Mouse (Mus musculus): Measurements from ENCODE around the gene Cacng4. TPM values are rescaled to one million over a fixed set of nuclear protein-coding genes. Genes with fewer than 3 reads are reported as not detected.

The Cacng4 gene
- polyA plus RNA-seq, 1 experiment from 2014 or later, result 1.3 TPM

DNA sequence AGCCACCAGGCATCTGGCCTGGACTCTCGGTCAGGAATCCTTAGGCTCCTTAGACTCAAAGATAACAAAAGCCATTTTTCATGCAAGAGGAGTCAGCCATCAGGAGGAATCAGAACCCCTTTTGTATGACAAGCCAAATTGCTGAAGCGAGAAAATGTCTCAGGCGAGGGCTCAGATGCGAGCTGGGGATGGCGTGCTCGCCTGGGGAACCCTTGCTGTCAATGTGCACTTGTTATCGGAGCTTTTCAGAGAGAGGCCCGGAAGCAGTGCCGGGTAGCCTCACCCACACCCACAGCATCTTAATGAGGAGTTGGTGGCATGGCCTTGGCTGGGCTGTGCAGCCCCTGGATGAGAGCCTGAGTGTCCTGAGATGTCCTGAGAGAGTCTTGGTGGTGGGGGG, 15.5 kb downstream of the Cacng4 start:
- 85% methylated on average over 9 of the region's 9 CpGs for WGBS
- Histone ChIP-seq H3K4me1 (replicated peaks; ENCODE audit: insufficient read depth, low read length) (no peaks in the 10 kb centered on the region), H3K36me3 (ENCODE audit: insufficient read depth, low read length) (no peaks in the 10 kb centered on the region), H3K9ac (ENCODE audit: low read depth, low read length) (no peak overlapping the region), H3K27ac (no peak overlapping the region), H3K4me2 (ENCODE audit: low read length) (no peak overlapping the region), H3K4me3 (replicated peaks; ENCODE audit: low read depth, low read length) (no peak overlapping the region), H3K9me3 (replicated peaks; ENCODE audit: low read length) (no peaks in the 10 kb centered on the region), H3K27me3 (ENCODE audit: insufficient read depth, low read length) (no peaks in the 10 kb centered on the region)
- TF ChIP-seq CTCF (IDR thresholded peaks at IDR 0.05; ENCODE audit: low read depth), result no peak
- DNase-seq (ENCODE audit: low spot score) (no peak), ATAC-seq (replicated peaks; ENCODE audit: low FRiP score, low read depth) (no peak)

DNA sequence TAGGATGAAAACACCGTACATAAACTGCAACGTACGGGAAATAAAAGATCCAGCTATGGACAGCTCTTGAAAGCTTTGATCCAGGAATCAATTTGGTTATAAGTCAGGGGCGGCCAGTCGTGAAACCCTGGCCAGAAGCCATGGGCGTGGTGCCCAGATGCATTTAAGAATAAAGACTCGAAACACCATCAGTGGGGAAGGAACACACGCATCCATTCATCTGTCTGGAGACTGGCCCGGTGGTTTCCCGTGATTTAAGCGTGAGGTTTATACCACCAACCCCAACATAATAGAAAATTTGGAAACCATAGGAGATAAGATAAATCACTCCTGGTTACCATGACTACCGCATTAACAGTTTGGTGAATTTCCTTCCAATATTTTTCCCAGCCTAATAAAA, 16.9 kb downstream of the Cacng4 start:
- no peak overlapping the region for H3K4me3 ChIP-seq (replicated peaks; ENCODE audit: low read depth, low read length)
- no peaks in the 10 kb centered on the region for H3K4me1 ChIP-seq (replicated peaks; ENCODE audit: insufficient read depth, low read length)
- ATAC-seq (replicated peaks; ENCODE audit: low FRiP score, low read depth) (no peak), DNase-seq (ENCODE audit: low spot score) (no peak)
- H3K4me2 ChIP-seq (ENCODE audit: low read length), result no peak overlapping the region
- H3K27ac ChIP-seq, result no peak overlapping the region
- TF ChIP-seq CTCF (IDR thresholded peaks at IDR 0.05; ENCODE audit: low read depth), result no peak
- H3K36me3 ChIP-seq (ENCODE audit: insufficient read depth, low read length), result no peaks in the 10 kb centered on the region
- H3K9ac ChIP-seq (ENCODE audit: low read depth, low read length), result no peak overlapping the region
- no peaks in the 10 kb centered on the region for H3K9me3 ChIP-seq (replicated peaks; ENCODE audit: low read length)
- no peaks in the 10 kb centered on the region for H3K27me3 ChIP-seq (ENCODE audit: insufficient read depth, low read length)
- 39% methylated on average over 12 of the region's 12 CpGs for WGBS

DNA sequence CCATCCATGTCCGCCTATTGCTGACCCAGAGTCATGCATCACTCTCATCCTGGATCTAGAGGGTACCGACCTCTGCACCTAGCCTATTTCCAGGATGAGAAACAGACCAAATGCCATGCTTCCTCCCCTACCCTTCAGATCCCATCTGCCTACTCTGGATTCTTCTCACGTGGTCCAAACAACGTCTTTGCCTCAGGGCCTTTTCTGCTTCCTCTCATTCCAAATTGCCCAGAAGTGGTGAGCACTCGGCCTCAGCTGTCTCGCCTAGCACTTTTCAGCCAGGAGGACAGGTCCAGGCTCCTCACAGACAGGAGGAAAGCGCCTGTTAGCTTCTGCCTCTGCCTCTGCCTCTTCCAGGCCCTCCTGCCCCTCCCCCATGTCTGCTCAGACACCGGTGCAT, 21.0 kb downstream of the Cacng4 start:
- Histone ChIP-seq H3K4me3 (replicated peaks; ENCODE audit: low read depth, low read length) (no peak overlapping the region), H3K4me1 (replicated peaks; ENCODE audit: insufficient read depth, low read length) (no peaks in the 10 kb centered on the region), H3K36me3 (ENCODE audit: insufficient read depth, low read length) (no peaks in the 10 kb centered on the region), H3K27ac (no peak overlapping the region), H3K27me3 (ENCODE audit: insufficient read depth, low read length) (no peaks in the 10 kb centered on the region), H3K9ac (ENCODE audit: low read depth, low read length) (no peak overlapping the region), H3K4me2 (ENCODE audit: low read length) (no peak overlapping the region), H3K9me3 (replicated peaks; ENCODE audit: low read length) (no peaks in the 10 kb centered on the region)
- 47% methylated on average over 8 of the region's 8 CpGs for WGBS
- no peak for TF ChIP-seq CTCF (IDR thresholded peaks at IDR 0.05; ENCODE audit: low read depth)
- ATAC-seq (replicated peaks; ENCODE audit: low FRiP score, low read depth) (no peak), DNase-seq (ENCODE audit: low spot score) (no peak)

DNA sequence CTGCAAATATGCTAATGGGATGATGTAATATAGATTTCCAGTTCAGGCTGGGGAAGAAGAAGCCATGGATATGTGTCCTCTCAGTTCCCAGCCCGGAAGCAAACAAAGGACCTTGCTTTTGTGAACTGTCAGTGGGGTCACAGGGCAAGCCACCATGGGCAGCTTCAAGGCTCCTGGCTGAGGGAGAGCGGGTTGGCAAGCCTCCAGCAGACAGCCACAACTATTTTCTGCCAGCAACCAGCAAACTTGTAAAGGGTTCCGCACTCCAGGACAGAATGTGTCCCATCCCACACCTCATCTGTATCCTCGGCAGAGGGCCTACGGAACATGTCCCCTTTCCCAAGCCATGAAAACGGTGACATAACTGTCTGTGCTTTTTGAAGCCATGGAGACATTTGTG, 22.4 kb downstream of the Cacng4 start:
- Histone ChIP-seq H3K4me2 (ENCODE audit: low read length) (no peak overlapping the region), H3K27ac (no peak overlapping the region), H3K4me1 (replicated peaks; ENCODE audit: insufficient read depth, low read length) (no peaks in the 10 kb centered on the region), H3K9me3 (replicated peaks; ENCODE audit: low read length) (no peaks in the 10 kb centered on the region), H3K27me3 (ENCODE audit: insufficient read depth, low read length) (no peaks in the 10 kb centered on the region), H3K36me3 (ENCODE audit: insufficient read depth, low read length) (no peaks in the 10 kb centered on the region), H3K9ac (ENCODE audit: low read depth, low read length) (no peak overlapping the region), H3K4me3 (replicated peaks; ENCODE audit: low read depth, low read length) (no peak overlapping the region)
- ATAC-seq (replicated peaks; ENCODE audit: low FRiP score, low read depth), result no peak
- no peak for TF ChIP-seq CTCF (IDR thresholded peaks at IDR 0.05; ENCODE audit: low read depth)
- no peak for DNase-seq (ENCODE audit: low spot score)
- WGBS, result 67% methylated on average over 6 of the region's 6 CpGs

DNA sequence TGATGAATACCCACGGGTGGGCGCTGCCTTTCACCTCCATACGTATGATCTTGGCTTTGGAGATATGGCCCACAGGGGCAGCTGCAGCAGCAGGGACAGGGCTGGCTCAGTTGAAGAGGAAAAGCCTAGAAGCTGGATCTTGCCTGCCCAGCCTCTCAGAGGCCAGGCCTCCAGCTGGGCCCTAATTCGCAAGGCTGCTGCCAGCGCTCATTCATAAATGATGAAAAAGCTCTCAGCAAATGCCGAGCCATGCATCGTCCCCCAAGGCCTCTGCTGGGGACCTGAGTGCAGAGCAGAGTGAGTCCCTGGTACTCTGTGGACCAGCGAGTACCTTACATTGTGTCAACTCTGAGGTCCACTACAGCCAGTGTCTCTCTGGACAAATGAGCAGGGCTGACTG, 26.0 kb downstream of the Cacng4 start:
- H3K9ac ChIP-seq (ENCODE audit: low read depth, low read length), result no peak overlapping the region
- H3K27ac ChIP-seq, result no peak overlapping the region
- DNase-seq (ENCODE audit: low spot score), result no peak
- H3K27me3 ChIP-seq (ENCODE audit: insufficient read depth, low read length), result no peaks in the 10 kb centered on the region
- TF ChIP-seq CTCF (IDR thresholded peaks at IDR 0.05; ENCODE audit: low read depth), result no peak
- 89% methylated on average over 8 of the region's 8 CpGs for WGBS
- H3K9me3 ChIP-seq (replicated peaks; ENCODE audit: low read length), result no peaks in the 10 kb centered on the region
- no peak overlapping the region for H3K4me2 ChIP-seq (ENCODE audit: low read length)
- H3K4me1 ChIP-seq (replicated peaks; ENCODE audit: insufficient read depth, low read length), result no peaks in the 10 kb centered on the region
- H3K36me3 ChIP-seq (ENCODE audit: insufficient read depth, low read length), result no peaks in the 10 kb centered on the region
- no peak for ATAC-seq (replicated peaks; ENCODE audit: low FRiP score, low read depth)
- no peak overlapping the region for H3K4me3 ChIP-seq (replicated peaks; ENCODE audit: low read depth, low read length)

DNA sequence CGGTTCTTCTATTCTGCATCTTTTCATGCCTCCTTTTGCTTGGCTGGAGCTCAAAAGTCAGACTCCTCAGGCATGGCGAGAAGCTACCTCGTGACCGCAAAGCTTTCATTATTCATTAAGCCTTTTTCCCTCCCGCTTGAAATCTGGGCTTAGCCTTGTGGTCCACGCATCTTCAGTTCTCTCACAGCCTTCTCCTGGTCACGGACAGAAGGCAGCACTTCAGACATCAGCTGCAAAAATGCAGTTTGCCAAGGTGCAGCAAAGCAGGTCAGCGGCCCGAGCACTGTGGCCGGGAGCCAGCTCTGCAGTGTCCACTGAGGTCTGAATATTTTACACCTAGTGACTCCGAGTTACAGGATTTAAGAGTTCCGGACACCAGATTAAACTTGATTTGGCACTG, 27.4 kb downstream of the Cacng4 start:
- H3K4me3 ChIP-seq (replicated peaks; ENCODE audit: low read depth, low read length), result no peak overlapping the region
- DNase-seq (ENCODE audit: low spot score) (no peak), ATAC-seq (replicated peaks; ENCODE audit: low FRiP score, low read depth) (peak; percentile 48; the same call in 1 of the 2 replicates)
- peak overlapping the region; percentile 30 for H3K4me2 ChIP-seq (ENCODE audit: low read length)
- H3K9ac ChIP-seq (ENCODE audit: low read depth, low read length), result no peak overlapping the region
- H3K27me3 ChIP-seq (ENCODE audit: insufficient read depth, low read length), result no peaks in the 10 kb centered on the region
- no peaks in the 10 kb centered on the region for H3K9me3 ChIP-seq (replicated peaks; ENCODE audit: low read length)
- 43% methylated on average over 12 of the region's 12 CpGs for WGBS
- TF ChIP-seq CTCF (IDR thresholded peaks at IDR 0.05; ENCODE audit: low read depth), result no peak
- H3K36me3 ChIP-seq (ENCODE audit: insufficient read depth, low read length), result no peaks in the 10 kb centered on the region
- no peaks in the 10 kb centered on the region for H3K4me1 ChIP-seq (replicated peaks; ENCODE audit: insufficient read depth, low read length)
- H3K27ac ChIP-seq, result no peak overlapping the region

Data from kidney, postnatal 0 days (tissue).